Mouse (Mus musculus) kidney, postnatal 4 days (tissue): Measurements from ENCODE around the gene Cuedc1.

Experiments used
- DNase-seq, 2 experiments: peaks; one replicate each; pipeline ENCODE4 v3.0.0; 2021; ENCODE audit warnings: mixed read lengths in 2 of 2

The Cuedc1 gene

GRCm38 (mm10) chr11:88118817-88119642 lies 21.2 kb downstream of the Cuedc1 start:
- DNase-seq = peak; percentile 78 to 86

- no peak for DNase-seq
Measured at GRCm38 (mm10) chr11:88122545-88122944, 24.7 kb downstream of the Cuedc1 start.

- DNase-seq = no peak
Measured at GRCm38 (mm10) chr11:88123021-88123420, 25.2 kb downstream of the Cuedc1 start.

- no peak for DNase-seq
Measured at GRCm38 (mm10) chr11:88123731-88124130, 25.9 kb downstream of the Cuedc1 start.

- no peak for DNase-seq
Measured at GRCm38 (mm10) chr11:88125483-88125882, 27.6 kb downstream of the Cuedc1 start.

GRCm38 (mm10) chr11:88126306-88126793 lies 28.5 kb downstream of the Cuedc1 start:
- DNase-seq = no peak

- no peak for DNase-seq
Measured at GRCm38 (mm10) chr11:88128461-88128860, 30.6 kb downstream of the Cuedc1 start.

- DNase-seq = no peak
Measured at GRCm38 (mm10) chr11:88129281-88129680, 31.4 kb downstream of the Cuedc1 start.

GRCm38 (mm10) chr11:88129935-88130334 lies 32.1 kb downstream of the Cuedc1 start:
- DNase-seq = no peak

- peak; percentile 63 to 76 for DNase-seq
Measured at GRCm38 (mm10) chr11:88131847-88132246, 34.0 kb downstream of the Cuedc1 start.

GRCm38 (mm10) chr11:88135218-88135617 lies 37.4 kb downstream of the Cuedc1 start:
- no peak for DNase-seq

GRCm38 (mm10) chr11:88137814-88138425 lies 40.1 kb downstream of the Cuedc1 start:
- DNase-seq = peak in 1 of 2 experiments; percentile 40

GRCm38 (mm10) chr11:88139256-88139861 lies 41.5 kb downstream of the Cuedc1 start:
- peak in 1 of 2 experiments; percentile 42 for DNase-seq

GRCm38 (mm10) chr11:88140066-88141060 lies 42.5 kb downstream of the Cuedc1 start:
- DNase-seq = peak in 1 of 2 experiments; percentile 63

GRCm38 (mm10) chr11:88142362-88142761 lies 44.5 kb downstream of the Cuedc1 start:
- DNase-seq = no peak

GRCm38 (mm10) chr11:88144100-88144499 lies 46.2 kb downstream of the Cuedc1 start:
- no peak for DNase-seq

GRCm38 (mm10) chr11:88145214-88146006 lies 47.6 kb downstream of the Cuedc1 start:
- DNase-seq = no peak

GRCm38 (mm10) chr11:88146264-88147060 lies 48.6 kb downstream of the Cuedc1 start:
- no peak for DNase-seq

GRCm38 (mm10) chr11:88147388-88147787 lies 49.5 kb downstream of the Cuedc1 start:
- no peak for DNase-seq

GRCm38 (mm10) chr11:88148015-88148637 lies 50.3 kb downstream of the Cuedc1 start:
- no peak for DNase-seq
